ENCODE assay signal across 15 mouse cellular contexts in genomic region chr5:68635400-68635799, GRCm38 (mm10).
"Had no signal": no experiment of that assay in that cellular context is flagged by ENCODE, and none has a peak within 500 bp of the region (broad histone marks: within the 10 kb centered on the region; RNA-seq: fewer than 3 reads in every experiment).

No protein-coding gene starts in this region.

- H3K4me3 ChIP-seq: limb, embryonic 13.5 days; midbrain, embryonic 13.5 days; neural tube, embryonic 13.5 days had no signal

- DNase-seq: kidney, adult 8-10 months; kidney, postnatal 25 days; layer of hippocampus, adult 9-11 months; left cerebral cortex, postnatal 4 days; lung, adult 18-20 months; lung, postnatal 36 days; spleen, adult 18-20 months; thymus, adult 2 months; thymus, postnatal 25 days had no signal

- H3K27me3 ChIP-seq: limb, embryonic 13.5 days; midbrain, embryonic 13.5 days; neural tube, embryonic 13.5 days had no signal

- H3K9me3 ChIP-seq: limb, embryonic 13.5 days; midbrain, embryonic 13.5 days; neural tube, embryonic 13.5 days had no signal

- ATAC-seq: inflammation-experienced regulatory T-cells, adult 6 months; intestine, postnatal 0 days; midbrain, embryonic 13.5 days had no signal

- H3K4me1 ChIP-seq: limb, embryonic 13.5 days; midbrain, embryonic 13.5 days; neural tube, embryonic 13.5 days had no signal

- H3K27ac ChIP-seq: limb, embryonic 13.5 days; liver, embryonic 14.5 days; midbrain, embryonic 13.5 days; neural tube, embryonic 13.5 days had no signal

- H3K36me3 ChIP-seq: limb, embryonic 13.5 days; midbrain, embryonic 13.5 days; neural tube, embryonic 13.5 days had no signal

- H3K4me2 ChIP-seq: limb, embryonic 13.5 days; midbrain, embryonic 13.5 days; neural tube, embryonic 13.5 days had no signal

- H3K9ac ChIP-seq: limb, embryonic 13.5 days; liver, embryonic 14.5 days; midbrain, embryonic 13.5 days; neural tube, embryonic 13.5 days had no signal
